Mouse (Mus musculus) liver, embryonic 14.5 days (tissue): ENCODE results near the gene Prcc.

Experiments used
- CTCF ChIP-seq: IDR thresholded peaks from 2 replicates; pipeline ENCODE4 v1.5.1; 2016; ENCODE audit warnings: antibody characterized with exemption, low read depth, control low read depth
- EP300 ChIP-seq: IDR thresholded peaks from 2 replicates; pipeline ENCODE4 v1.6.1; 2016; ENCODE audit warnings: antibody characterized with exemption, low read depth

DNA sequence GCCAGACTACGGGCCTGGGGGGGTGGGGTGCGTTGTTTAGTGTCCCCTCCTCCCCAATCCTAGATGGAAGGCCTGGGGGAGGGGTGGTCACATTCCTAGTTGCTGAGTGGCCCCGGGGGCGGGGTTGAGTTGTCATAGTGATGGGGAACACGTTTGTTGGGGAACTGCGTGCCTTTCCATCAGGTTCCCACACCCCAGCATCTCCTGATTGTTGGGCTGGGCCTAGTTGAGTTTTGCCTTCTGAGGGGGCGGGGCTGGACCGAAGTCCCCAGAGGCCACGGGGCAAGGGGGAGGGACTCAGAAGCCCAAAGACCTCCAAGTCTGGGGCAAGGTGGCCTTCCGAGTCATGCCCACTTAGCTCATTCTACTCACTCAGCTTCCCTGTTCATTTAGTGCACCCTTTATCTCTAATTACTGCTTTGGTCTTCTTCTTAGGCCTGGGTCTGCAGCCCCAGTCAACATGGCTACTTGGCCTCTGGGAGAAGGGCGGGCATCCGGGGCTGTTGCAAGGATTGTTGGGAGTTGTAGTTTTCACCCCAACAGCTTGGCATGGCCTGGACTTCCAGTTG is 25.2 kb upstream of the Prcc start:
- TF ChIP-seq CTCF, result no peak
- no peak for TF ChIP-seq EP300
